Mouse (Mus musculus) megakaryocyte progenitor cell, adult 5-6 weeks (primary cell): ENCODE results near the gene Il15ra. TPM values are rescaled to one million over a fixed set of nuclear protein-coding genes. Genes with fewer than 3 reads are reported as not detected.

ENCODE experiments used
- ATAC-seq: replicated peaks from 2 replicates; pipeline ENCODE4 v1.8.0; 2016; ENCODE audit warnings: mild to moderate bottlenecking, moderate TSS enrichment, inconsistent platforms; ENCODE audit not compliant: poor library complexity
- total RNA-seq, 2 experiments: library from RNA; stranded (forward) in 1 of 2; stranded (reverse) in 1 of 2; fragments of 157-497, 149-512 nt in 1 of 2; fragments of 200-1000 nt in 1 of 2; gene quantifications; 2 replicates each; pipeline versions ENCODE4 v1.2.3 to v1.2.4; 2015 to 2017

Il15ra gene
- total RNA-seq, 2 experiments from 2014 or later: 21.3 to 22.2 TPM

DNA sequence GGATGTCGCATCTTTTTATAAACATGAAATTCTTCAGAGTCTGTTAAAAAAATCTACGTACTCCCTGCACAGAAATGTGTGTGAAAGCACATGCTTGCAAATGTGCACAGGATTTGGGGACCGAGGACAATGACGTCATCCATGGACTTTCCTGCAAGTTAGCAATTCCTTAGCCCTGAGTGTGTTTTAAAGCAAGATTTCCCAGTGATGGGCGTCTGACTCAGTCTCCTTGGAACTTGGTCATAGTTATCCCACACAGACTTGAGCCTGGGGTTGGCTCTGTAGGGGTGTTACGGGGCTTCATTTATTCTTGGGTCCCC, 1.6 kb downstream of the Il15ra start:
- no peak for ATAC-seq

DNA sequence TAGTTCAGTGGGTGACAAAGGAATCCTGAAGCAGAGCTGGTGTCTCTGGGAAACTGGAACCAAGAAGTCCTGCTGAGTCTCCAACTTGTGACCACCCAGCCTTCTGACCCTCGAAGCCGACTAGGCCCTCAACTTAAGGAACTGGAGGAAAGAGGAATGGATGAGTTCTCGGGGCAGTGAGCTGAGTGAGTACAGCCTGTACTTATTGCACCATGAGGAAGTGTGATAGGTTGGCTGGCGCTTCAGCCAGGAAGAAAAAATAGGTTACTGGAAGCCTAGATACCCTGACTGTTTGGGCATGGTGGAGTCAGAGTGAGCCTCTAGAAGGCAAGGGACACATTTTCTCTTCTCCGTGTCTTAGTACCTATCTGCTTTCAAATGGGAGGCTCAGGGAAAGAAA, 3.4 kb downstream of the Il15ra start:
- ATAC-seq: peak; percentile 20

DNA sequence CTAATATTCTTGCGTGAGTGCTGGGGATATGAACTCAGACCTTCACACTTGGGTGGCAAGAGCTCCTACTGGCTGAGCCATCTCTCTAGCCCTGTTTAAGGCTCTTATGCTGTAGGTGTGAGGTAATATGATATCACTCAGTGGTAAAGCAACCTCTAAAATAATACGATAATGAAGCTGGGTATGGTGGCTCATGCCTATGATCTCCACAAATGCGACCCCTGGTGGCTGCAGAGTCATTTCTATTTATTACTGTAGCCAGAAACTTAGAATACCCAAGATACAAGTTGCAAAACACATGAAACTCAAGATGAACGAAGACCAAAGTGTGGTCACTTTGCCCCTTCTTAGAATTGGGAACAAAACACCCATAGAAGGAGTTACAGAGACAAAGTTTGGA, 5.0 kb downstream of the Il15ra start:
- peak; percentile 55 for ATAC-seq

DNA sequence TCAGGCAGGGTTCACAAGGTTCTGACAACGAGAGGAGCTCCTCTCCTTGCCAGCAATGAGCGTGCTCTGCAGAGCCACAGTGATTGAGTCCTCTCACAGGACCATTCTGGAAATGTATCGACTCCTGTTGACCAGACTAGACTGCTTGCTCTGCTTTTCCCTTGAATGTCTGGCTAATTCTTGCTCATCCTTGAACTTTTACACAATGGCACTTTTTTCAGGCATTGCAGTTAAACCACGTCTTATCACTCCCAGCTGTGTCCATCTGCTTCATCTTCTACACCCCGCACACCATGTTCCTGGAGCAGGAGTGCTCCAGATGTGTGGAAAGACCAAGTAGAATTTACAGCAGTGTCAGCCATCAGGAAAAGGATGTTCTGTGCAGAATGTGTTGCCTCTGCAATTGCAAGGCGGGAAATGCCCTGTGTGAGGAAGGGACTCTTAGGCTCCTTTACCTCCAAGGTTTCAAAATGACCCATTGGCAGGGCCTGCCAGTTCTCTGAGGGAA, 7.4 kb downstream of the Il15ra start:
- no peak for ATAC-seq

DNA sequence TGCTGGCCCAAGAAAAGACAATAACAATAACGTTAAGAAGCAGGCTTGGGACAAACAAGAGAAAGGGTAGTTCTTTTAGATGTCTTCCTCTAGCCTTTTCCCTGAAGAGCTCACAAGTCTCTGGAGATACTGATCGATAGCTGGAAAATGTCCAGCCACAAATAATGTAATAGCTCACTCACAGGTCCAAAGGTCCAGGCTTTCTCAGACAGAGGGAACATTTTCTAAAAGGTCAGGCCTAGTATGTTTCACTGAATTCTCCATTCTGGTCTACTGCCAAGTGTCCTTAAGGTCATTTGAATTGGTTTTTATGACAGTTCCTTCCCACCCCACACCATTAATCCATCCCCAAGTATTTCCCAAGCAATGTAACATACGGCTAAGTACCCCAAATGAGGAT, 7.9 kb downstream of the Il15ra start:
- ATAC-seq: no peak

DNA sequence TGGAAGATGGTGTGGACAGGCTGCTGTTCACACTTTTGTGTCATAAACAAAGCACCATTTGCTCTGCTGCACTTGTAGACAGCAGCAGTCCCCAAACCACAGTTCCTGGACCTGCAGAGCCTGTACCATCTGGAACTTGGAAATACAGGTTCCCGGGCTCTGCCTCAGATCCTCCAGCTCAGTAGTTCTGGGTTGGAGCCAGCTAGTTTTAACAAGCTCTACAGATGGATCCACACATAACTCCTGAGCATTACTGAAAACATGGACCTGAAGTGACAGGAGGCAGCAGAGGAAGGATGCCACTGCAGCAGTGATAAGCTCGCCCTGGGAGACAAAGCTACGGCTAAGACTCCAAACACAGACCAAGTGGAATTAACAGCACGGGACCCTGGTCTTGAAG, 9.4 kb downstream of the Il15ra start:
- ATAC-seq: no peak

DNA sequence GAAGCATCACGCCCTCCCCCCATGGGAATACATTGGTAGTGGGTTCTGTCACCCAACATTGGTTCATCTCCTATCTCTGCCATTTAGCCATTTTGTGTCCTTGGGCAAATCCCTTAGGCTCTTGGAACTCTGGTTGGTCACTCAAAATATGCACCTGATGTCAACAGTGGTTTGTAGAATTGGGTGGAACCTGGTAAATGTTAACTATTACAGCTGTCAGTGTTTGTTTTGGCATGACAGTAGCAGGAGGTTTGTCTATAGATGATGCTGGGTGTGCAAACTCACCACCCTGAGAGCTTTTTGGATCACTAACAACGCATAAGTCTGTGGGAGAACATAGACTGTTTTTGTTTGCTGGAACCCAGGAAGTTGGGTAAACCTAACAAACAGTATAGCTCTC, 13.5 kb downstream of the Il15ra start:
- ATAC-seq: no peak

DNA sequence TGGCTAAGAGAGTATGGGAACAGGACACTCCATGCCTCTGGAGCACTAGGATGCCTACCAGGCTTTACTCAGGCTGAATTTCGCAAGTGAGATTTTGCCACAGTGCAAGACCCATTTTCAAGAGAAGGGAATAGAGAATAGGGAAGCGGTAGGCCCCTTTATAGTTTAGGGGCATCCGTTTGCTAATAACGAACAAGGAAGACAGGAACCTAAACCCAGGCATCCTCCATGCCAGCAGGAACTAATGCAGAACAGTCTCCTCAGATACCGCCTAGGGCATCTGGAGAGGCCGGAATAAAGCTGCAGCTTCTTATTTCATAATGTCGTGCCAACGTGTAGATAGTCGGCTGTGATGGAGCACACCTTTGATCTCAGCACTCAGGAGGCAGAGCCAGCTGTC, 17.5 kb downstream of the Il15ra start:
- peak; percentile 58 for ATAC-seq

DNA sequence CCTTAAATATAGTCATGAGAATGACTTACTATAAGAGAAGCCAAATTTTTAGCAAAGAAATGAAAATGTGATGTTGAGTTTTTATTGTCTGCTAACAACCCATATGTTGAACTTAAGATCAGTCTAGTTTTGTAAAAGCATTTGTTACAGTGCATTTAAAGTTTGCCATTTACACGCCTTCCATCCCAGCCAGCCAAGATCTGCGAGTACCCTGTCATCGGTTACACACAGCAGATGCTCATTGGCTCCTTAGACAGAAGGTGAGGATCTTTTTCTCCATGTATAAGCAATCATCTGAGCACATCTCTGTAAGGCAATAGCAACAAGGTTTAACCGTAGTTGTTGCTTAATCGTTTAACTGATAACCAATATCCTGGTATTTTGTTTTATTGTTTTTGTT, 22.5 kb downstream of the Il15ra start:
- no peak for ATAC-seq

DNA sequence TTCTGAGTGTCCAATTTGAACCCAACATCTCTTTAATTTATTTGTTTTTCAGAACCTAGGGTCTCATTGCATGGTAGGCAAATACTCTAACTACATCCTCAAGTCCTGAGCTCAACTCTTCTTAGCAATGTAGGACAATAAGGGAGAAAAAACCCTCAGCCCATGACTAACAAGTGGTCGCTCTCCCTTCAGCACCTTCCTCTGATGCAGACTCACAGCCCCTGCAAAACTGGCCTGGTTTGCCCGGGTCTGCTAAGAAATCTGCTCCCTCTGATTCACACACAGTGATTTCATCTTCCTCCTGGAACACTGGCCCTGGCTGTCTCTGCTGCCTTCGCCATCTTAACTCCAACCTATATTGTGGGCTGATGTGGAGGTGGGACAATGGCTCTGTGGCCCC, 24.0 kb downstream of the Il15ra start:
- ATAC-seq: no peak

DNA sequence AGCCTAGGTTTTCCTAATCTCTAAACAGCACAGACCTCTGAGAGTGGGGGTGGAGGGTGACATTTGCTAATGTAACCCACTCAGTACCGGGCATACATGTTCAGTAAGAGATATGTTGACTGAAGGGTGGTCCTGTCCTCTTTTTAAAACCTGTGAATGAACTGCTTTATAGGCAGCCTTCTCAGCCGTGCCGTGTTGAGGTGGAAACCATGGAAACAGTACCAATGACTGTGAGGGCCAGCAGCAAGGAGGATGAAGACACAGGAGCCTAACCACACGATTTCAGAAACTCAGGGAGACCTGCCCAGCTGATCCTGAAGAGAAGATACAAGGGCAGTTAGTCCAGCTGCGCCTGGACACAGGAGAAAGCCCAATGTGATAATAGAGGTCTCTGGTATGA, 27.9 kb downstream of the Il15ra start:
- ATAC-seq: no peak

DNA sequence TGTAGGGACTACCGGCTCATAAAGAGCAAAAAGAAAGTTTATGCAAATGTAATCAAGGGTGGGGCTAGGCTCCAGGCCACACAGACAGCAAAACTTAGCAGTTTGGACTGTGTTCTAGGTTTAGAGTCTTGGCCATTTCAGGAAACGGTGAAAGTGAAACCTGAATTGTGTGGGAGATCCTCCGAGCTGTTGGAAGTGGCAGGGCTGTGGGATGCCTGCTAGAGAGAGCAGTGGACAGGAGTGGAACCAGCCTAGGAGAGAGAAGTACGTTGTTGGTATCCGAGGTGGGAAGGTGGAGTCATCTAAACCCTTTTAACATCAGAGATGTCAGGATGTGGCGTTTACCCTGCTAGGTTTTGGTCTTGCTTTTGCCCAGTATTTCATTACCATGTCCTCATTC, 30.8 kb downstream of the Il15ra start:
- no peak for ATAC-seq

DNA sequence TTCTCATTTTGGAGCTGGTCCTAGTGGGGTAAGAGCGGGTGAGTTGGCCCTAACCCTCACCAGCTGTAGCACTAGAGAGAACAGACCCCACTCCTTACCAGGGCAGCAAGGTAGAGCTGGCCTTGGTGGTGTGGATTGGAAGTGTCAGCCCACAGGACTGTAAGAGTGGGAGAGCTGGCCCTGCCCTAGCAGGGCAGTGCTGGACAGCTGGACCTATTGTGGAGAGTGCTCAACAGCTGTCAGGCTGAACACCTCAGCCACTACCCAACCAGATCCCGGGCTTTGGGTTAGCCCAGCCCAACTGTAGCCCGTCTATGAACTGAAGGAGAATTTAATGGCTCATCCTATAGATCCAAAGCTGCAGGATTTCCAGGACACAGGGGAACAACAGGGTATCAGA, 33.7 kb downstream of the Il15ra start:
- ATAC-seq: no peak

DNA sequence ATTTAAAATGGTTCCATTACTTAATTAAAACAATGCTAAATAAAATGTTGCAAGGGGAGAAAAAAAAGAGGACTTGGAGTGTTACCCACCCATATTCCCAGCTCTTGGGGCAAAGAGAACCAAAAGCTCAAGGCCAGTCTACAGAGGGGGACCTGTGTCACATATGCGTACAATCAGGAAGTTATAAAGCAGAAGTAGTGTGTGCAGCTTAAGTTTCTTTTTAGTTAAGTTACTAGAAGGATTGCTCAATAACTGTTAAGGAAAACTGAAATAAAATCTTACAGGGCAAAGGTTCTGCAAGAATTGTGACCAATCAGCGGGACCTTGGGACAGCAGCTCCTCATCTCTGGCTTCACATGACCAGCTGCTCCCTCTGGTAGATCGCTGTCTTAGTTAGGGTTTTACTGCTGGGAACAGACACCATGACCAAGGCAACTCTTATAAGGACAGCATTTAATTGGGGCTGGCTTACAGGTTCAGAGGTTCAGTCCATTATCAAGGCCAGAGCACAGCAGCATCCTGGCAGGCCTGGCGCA, 34.5 kb downstream of the Il15ra start:
- ATAC-seq: peak; percentile 97

DNA sequence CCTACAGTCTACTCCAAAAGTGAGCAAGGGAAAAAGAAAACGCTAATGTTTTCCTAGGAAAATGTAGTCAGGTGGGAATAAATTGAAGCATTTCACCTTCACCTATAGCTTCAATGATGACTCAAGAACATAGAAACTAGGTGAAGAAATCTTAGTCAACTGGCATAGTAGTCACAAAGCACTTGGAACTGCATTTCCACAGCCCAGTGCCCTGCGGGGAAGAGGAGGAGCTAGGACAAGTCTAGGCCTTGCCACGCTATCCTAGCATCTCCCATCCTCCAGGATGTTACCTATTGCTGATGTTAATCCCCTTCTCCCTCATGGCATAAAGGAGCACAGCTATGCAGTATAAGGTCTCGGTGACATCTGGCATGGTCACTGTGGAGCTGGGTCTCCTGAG, 57.5 kb downstream of the Il15ra start:
- ATAC-seq: no peak

DNA sequence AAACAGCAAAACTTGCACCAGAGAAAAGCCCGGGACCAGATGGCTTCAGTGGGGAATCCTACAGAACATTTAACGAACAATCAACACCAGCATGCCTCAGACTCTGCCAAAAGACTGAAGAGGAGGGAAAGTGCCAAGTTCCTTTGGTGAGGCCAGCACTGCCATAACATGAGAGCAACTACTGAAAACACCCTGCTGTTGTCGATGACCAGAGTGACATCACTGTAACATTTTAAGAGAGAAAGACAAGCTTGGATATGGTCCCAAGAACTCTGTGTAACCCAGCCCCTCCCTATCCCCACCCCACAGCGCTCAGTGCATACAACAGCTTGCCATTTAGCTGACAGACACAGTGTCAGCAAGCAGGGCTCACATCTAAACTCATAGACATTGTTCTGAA, 60.6 kb downstream of the Il15ra start:
- ATAC-seq: no peak

DNA sequence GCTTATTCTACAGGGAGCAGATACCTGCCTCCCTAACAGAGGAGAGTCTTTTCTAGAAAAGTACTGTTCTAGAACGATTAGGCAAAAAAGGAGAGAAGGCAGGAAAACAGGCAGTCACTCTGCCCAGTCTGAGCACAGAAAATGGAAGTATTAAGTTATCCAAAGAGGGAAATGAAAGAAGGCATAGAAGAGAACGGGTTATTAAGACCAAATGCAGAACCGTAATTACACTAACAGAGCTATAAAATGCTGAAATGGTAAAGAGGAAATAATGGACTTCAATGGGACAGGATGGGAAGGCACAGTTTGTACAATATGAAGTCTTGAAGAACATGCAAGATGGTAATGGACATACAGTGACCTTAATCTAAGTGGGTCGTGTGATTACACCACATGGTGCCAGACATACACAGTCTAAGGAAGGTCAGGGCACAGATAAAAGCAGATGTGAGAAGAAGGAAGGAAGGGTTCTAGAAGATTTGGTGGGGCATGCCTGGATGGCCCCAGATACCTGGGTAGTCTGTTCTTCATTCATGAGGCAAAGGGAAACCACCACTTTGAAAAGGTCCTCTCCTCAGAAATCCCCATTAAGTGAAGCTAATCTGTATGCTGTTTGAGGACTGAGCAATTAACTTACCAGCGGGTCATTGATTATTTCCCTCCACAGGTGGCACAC, 61.5 kb downstream of the Il15ra start:
- peak; percentile 64 for ATAC-seq

DNA sequence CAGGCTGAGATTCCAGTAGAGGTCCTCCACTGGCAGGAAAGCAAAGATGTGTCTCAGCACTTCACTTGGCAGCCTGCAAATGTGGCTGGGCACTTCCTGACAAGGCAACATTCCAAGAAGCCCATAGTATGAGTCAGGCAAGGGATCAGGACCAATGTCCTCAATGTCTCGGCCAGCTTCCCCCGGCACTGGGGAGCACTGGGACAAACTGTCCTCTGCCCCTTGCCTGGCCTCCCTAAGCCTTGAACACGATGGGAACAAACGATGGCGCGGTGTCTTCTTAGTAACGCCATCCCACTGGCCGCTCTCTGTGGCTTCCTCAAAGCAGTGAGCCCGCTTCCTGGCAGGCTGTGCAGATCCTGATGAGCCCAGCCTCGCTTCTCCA, 62.1 kb downstream of the Il15ra start:
- no peak for ATAC-seq

DNA sequence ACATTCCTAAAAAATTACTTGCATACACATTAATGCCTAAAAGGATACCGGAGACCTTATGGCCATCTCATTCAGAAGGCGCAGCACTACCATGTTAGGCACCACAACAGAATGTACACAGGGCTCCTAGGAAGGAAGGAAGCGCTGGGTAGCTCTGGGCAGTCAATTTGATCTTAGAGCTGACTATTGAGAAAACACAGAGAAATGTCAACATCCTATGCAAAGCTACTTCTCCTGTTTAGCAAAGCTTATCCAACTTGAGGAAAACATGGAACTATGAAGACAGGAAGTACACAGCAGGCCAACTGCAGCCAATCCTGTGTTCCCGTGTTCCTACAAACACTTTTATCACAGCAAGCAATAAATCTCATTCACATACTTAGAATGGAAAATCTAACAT, 66.6 kb downstream of the Il15ra start:
- peak; percentile 55 for ATAC-seq

DNA sequence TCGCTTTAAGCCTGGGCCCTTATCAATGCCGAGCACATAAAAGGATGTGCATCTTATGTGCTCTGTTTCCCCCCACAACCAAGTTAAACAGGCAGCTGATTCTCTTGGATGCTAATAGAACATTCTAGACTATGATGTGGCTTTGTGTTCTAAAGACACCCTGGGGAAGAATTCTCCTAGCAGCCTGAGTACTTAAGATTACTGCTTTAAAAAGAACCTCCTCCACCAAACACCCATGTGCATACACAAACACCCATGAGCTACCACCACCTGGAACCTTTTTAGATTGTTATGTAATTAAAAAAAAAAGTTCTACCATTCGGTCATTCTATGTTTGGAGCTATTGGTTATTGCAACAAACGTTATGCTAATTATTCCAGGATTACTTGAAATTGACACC, 67.3 kb downstream of the Il15ra start:
- ATAC-seq: no peak

DNA sequence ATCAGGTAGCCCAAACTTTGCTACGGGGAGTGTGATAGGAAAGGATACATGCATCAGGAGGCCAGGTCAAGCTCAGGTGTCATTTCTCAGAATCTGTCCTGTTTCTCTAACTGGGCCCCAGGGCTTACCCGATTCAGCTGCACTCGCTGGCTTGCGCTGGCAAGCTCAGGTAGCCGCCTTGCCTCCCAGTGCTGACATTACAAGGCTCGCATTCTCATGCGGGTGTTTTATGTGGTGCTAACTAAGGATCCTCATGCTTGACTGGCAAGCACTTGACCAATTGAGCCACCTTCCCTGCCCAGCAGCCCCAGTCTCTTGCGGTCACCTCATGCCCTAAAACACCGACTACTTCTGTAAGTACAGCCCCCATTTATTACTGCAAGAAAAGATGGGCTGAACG, 69.3 kb downstream of the Il15ra start:
- no peak for ATAC-seq

DNA sequence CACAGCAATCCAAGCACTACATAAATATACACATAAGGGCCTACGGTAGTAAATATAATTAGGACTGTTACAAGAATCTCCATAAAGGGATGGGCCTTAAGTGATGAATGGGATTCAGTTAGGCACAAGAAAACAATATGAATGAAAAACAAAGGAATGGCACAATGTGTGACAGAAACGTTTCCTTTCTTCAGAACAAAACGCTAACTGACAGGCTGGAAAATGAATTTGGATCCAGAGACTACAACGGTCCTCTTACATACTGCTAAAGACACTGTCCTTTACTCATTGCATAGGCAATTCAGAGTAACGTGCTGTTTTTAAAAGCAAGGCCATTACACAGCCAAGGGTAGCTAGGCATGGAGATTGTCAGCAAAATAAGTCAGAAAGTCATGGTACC, 70.0 kb downstream of the Il15ra start:
- no peak for ATAC-seq

DNA sequence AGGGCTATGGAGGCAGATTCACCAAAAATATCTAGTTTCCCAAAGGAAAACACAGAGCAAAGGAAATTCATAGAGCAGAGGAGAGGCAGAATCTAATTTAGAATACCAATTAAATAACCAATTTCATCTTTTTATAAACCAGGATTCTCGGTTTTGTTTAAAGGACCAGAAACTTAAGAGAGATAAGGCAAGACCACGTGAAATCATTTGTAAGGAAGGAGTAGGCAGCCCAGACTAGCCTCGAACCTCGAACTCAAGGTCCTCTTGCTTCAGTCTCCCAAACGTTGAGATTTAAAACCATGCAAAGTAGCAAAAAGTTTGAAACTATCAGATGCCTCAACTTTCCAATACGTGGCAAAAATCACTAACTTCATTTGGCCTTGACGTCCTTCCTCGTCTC, 71.3 kb downstream of the Il15ra start:
- ATAC-seq: no peak
